Mouse (Mus musculus) heart, postnatal 0 days (tissue): ENCODE results near the gene Rab11fip5.

Experiments
- CTCF ChIP-seq: IDR thresholded peaks from 2 replicates; pipeline ENCODE4 v1.5.1; 2016; ENCODE audit warnings: antibody characterized with exemption, control low read depth, low read depth
- EP300 ChIP-seq: IDR thresholded peaks from 2 replicates; pipeline ENCODE4 v1.6.1; 2016; ENCODE audit warnings: antibody characterized with exemption, low read depth

- TF ChIP-seq EP300 (no peak), CTCF (no peak)
Observed at GRCm38 (mm10) chr6:85290869-85291824, 83.3 kb downstream of the Rab11fip5 start.
